Mouse (Mus musculus) bone marrow, adult 2 months (tissue): ENCODE measurements around the gene Fam114a1.

ENCODE experiments used
- CTCF ChIP-seq: fragments of 200-500 bp; IDR thresholded peaks from 2 replicates; pipeline ENCODE4 v1.5.1; 2011; ENCODE audit warnings: low read length, control low read depth; ENCODE audit not compliant: control insufficient read depth, insufficient read depth
- POLR2A ChIP-seq: fragments of 200-500 bp; IDR thresholded peaks from 2 replicates; pipeline ENCODE4 v1.6.1; 2011; ENCODE audit warnings: low read depth, mild to moderate bottlenecking, control low read depth, low read length, borderline replicate concordance; ENCODE audit not compliant: control insufficient read depth

GRCm38 (mm10) chr5:65069872-65070271, 100.0 kb downstream of the Fam114a1 start:
- TF ChIP-seq POLR2A (no peak), CTCF (no peak)
